Mouse (Mus musculus): ENCODE data around the gene Pitx2. TPM values are rescaled to one million over a fixed set of nuclear protein-coding genes. Genes with fewer than 3 reads are reported as not detected.

Pitx2 gene
- total RNA-seq, 1 experiment from 2014 or later = not detected

- ATAC-seq (ENCODE audit: extremely low read depth, insufficient number of reproducible peaks, low FRiP score, poor library complexity, severe bottlenecking) = no peak
Measured at GRCm38 (mm10) chr3:129215241-129215750, 15.6 kb downstream of the Pitx2 start.

GRCm38 (mm10) chr3:129215751-129216331 is 16.2 kb downstream of the Pitx2 start:
- ATAC-seq (ENCODE audit: extremely low read depth, insufficient number of reproducible peaks, low FRiP score, poor library complexity, severe bottlenecking) = no peak

GRCm38 (mm10) chr3:129216491-129216890 is 16.8 kb downstream of the Pitx2 start:
- ATAC-seq (ENCODE audit: extremely low read depth, insufficient number of reproducible peaks, low FRiP score, poor library complexity, severe bottlenecking) = no peak

- ATAC-seq (ENCODE audit: extremely low read depth, insufficient number of reproducible peaks, low FRiP score, poor library complexity, severe bottlenecking) = no peak
Measured at GRCm38 (mm10) chr3:129216911-129217561, 17.4 kb downstream of the Pitx2 start.

DNA sequence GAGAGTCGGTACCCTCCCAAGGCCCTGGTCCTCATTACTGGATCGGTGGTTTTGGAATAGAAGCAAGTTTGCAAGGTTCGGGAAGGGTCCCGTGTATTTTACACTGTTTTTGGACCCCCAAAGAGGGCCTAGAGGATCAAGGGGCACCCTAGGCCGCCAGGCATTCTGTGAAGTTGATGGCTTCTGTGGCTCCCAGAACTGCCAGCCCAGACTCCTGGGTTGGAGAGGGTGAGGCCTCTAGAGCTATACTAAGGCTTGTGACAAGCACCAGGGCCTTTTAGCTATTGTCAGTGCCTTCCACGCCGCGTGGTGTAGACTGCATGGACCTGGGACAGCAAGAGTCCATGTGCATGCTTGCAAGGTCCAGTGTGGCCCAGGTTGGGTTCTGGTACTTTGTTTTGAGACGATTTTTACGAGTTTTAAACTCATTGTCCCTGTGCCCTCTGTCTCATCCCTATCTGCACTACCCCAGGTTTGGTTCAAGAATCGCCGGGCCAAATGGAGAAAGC is 18.2 kb downstream of the Pitx2 start:
- ATAC-seq (ENCODE audit: extremely low read depth, insufficient number of reproducible peaks, low FRiP score, poor library complexity, severe bottlenecking) = no peak

- no peak for ATAC-seq (ENCODE audit: extremely low read depth, insufficient number of reproducible peaks, low FRiP score, poor library complexity, severe bottlenecking)
Measured at GRCm38 (mm10) chr3:129218371-129218921, 18.8 kb downstream of the Pitx2 start.

DNA sequence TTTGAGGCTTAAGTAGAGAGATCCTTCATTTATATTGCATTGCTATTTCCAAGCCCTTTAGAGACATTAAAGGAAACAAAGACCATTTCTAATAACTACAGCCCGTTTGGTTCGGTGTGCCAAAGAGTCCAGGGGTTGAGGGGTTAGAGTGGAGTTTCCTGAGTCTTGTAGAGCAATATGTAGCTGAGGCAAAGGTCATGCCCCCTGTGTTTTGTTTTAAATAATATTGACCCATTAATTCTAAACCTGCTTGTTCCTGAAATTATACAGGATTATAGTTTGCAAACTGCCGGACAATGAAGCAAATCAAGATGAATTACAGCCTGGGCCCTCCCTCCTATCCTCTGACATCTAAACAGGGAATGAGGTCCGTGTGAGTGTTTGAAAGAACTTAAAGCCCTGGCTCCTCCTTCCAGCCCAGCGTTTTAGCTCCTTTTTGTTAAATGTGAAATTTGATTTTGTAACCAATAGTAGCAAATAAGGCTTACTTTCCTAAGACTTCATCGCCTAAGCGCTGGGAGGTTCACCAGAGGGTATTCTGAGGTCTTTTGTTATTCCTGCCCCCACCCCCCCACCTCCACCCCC is 20.5 kb downstream of the Pitx2 start:
- no peak for ATAC-seq (ENCODE audit: extremely low read depth, insufficient number of reproducible peaks, low FRiP score, poor library complexity, severe bottlenecking)

- no peak for ATAC-seq (ENCODE audit: extremely low read depth, insufficient number of reproducible peaks, low FRiP score, poor library complexity, severe bottlenecking)
Measured at GRCm38 (mm10) chr3:129220681-129221379, 21.2 kb downstream of the Pitx2 start.

GRCm38 (mm10) chr3:129221380-129222260 is 21.9 kb downstream of the Pitx2 start:
- ATAC-seq (ENCODE audit: extremely low read depth, insufficient number of reproducible peaks, low FRiP score, poor library complexity, severe bottlenecking) = no peak

DNA sequence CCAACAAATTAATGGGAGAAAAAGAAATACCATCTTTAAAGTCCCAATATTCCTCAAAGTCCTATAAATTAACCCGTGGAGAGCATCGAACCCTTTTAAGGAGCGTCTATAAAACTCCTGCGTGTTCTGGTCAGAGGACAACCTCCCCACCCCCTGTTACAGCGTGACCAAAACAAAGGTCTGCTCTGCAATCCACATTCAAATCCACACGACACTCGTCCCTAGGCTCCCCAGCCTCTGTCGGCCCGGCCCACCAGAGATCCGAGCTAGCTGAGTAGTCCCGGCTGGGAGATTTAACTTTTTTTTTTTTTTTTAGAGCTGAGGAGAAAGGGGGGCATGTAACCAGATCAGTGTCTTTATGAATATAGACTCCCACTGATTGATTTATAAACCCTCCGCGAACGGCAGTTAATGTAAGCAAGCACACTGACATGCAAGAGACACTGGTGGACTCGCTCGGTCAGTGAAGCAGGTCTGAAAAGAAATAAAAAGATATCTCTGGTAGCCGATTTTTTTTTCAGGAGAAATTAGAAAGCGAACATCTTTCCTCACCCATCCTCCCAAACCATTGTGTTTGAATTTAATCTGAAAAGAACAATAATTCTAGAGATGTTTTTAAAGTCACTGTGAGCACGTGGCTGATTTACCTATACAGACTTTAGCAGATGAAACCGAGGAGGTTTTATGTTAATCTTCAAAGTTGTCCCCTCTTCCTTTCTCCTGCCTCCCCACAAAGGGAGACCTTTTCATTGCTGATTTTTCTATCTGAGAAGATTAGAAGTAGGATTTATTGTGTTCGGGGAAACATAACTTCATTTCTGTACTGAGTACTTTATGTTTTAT is 23.0 kb downstream of the Pitx2 start:
- ATAC-seq (ENCODE audit: extremely low read depth, insufficient number of reproducible peaks, low FRiP score, poor library complexity, severe bottlenecking) = no peak

- ATAC-seq (ENCODE audit: extremely low read depth, insufficient number of reproducible peaks, low FRiP score, poor library complexity, severe bottlenecking) = no peak
Measured at GRCm38 (mm10) chr3:129223401-129223800, 23.7 kb downstream of the Pitx2 start.

GRCm38 (mm10) chr3:129223964-129224805 is 24.5 kb downstream of the Pitx2 start:
- ATAC-seq (ENCODE audit: extremely low read depth, insufficient number of reproducible peaks, low FRiP score, poor library complexity, severe bottlenecking) = no peak

GRCm38 (mm10) chr3:129224806-129225576 is 25.3 kb downstream of the Pitx2 start:
- no peak for ATAC-seq (ENCODE audit: extremely low read depth, insufficient number of reproducible peaks, low FRiP score, poor library complexity, severe bottlenecking)

GRCm38 (mm10) chr3:129225577-129226289 is 26.1 kb downstream of the Pitx2 start:
- ATAC-seq (ENCODE audit: extremely low read depth, insufficient number of reproducible peaks, low FRiP score, poor library complexity, severe bottlenecking) = no peak

DNA sequence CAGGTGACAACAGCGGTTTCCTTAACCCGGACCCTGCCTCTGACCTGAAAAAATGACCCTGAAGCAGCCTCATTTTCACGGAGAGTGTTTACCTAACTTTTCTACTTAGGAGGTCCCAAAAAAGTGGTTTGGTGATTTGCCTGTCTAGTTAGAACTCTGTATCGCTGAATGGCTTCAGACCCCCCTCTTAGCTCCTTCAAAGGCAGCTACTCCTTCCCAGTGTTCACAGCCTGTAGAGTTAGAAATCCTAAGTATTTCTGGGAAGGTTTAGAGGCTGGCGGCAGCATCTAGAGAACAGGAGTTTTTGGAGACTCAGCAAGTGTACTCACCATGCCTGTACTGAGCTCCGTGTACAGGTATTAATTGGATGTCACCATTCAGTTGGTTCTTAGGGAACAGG is 27.0 kb downstream of the Pitx2 start:
- ATAC-seq (ENCODE audit: extremely low read depth, insufficient number of reproducible peaks, low FRiP score, poor library complexity, severe bottlenecking) = no peak
